Mouse (Mus musculus) liver, embryonic 15.5 days (tissue): ENCODE results near the gene Ssna1. TPM values are rescaled to one million over a fixed set of nuclear protein-coding genes. Genes with fewer than 3 reads are reported as not detected.

ENCODE experiments used
- ATAC-seq: fragments of 200-750 bp; cut with Nextera tagmentation; 2 replicates; pipeline ENCODE4 v1.8.0; 2017; ENCODE audit warnings: moderate number of reproducible peaks, mild to moderate bottlenecking, moderate library complexity; ENCODE audit not compliant: insufficient read depth
- H3K27ac ChIP-seq: fragments of 300-500 bp; sonication (generic); replicated peaks from 2 replicates; pipeline ENCODE4 v1.5.1; 2015; ENCODE audit warnings: mild to moderate bottlenecking, inconsistent platforms
- H3K27me3 ChIP-seq: fragments of 300-500 bp; sonication (generic); 2 replicates; pipeline ENCODE4 v1.6.1; 2015; ENCODE audit warnings: mild to moderate bottlenecking, inconsistent platforms
- H3K36me3 ChIP-seq: fragments of 300-500 bp; sonication (generic); replicated peaks from 2 replicates; pipeline ENCODE4 v1.6.1; 2015; ENCODE audit warnings: moderate library complexity, mild to moderate bottlenecking, inconsistent platforms
- H3K4me1 ChIP-seq: fragments of 300-500 bp; sonication (generic); replicated peaks from 2 replicates; pipeline ENCODE4 v1.6.1; 2015; ENCODE audit warnings: inconsistent platforms
- H3K4me2 ChIP-seq: fragments of 300-500 bp; sonication (generic); 2 replicates; pipeline ENCODE4 v1.6.1; 2015; ENCODE audit warnings: moderate library complexity, mild to moderate bottlenecking, inconsistent platforms
- H3K4me3 ChIP-seq: fragments of 300-500 bp; sonication (generic); replicated peaks from 2 replicates; pipeline ENCODE4 v1.5.1; 2015; ENCODE audit warnings: mild to moderate bottlenecking, inconsistent platforms
- H3K9ac ChIP-seq: fragments of 300-500 bp; sonication (generic); 2 replicates; pipeline ENCODE4 v1.6.1; 2015; ENCODE audit warnings: moderate library complexity, mild to moderate bottlenecking, inconsistent platforms
- H3K9me3 ChIP-seq: fragments of 300-500 bp; sonication (generic); replicated peaks from 2 replicates; pipeline ENCODE4 v1.6.1; 2016; ENCODE audit warnings: inconsistent platforms
- WGBS: fragments of 180-500 bp; shearing (Covaris S2); methylation state at CpG from one replicate; pipeline ENCODE4 v1.1.7; 2015; ENCODE audit warnings: mixed read lengths; ENCODE audit not compliant: insufficient replicate concordance; 5-methylcytosine and 5-hydroxymethylcytosine counted together
- polyA plus RNA-seq: library from polyadenylated mRNA; unstranded; fragments of >200 nt; fragmentation: Nextera tagmentation; extraction: Ambion mirVana; gene quantifications from 2 replicates; pipeline ENCODE4 v1.2.1, GENCODE M21; 2015

Ssna1 gene
- polyA plus RNA-seq, 1 experiment from 2014 or later, result 124 TPM

DNA sequence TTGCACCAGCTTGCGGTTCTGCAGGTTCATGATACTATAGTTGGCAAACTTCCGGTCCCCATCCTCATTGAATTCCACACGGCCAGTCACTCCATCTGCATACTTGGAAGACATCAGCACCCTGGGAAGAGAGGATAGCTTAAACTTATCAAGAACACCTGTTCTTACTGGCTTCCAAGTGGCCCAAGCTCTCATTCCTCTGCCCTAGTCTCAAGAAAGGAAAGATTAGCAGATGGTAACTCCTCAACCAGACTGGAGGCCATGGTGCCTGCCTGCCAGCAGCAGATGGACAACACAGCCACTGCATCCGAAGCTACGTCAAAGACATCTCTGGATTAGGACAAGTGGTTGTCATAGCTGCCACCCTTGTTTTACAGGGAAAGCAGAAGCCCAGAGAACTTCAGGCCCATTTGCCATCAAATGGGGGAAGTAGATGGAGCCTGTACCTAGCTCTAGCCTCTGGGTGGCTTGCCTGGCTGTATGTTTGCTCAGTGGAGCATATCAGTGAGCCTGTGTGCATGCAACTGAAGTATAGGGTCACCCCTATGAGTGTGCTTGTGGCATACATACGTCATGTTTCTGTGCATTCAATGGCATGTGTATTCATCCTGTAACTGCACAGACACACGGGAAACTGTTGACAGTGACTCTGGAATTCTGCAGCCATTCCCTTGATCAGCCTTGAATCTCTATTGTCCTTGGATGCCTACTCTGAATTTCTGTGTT lies 31.9 kb upstream of the Ssna1 start:
- no peak overlapping the region for H3K4me3 ChIP-seq
- no peaks in the 10 kb centered on the region for H3K36me3 ChIP-seq
- H3K27me3 ChIP-seq, result peaks cover 73% of the 10 kb centered on the region
- no peaks in the 10 kb centered on the region for H3K9me3 ChIP-seq
- peak overlapping the region; percentile 67; the same call in 1 of the 2 replicates for H3K4me2 ChIP-seq
- H3K4me1 ChIP-seq, result peaks cover 12% of the 10 kb centered on the region
- no peak overlapping the region for H3K27ac ChIP-seq
- WGBS, result 56% methylated on average over 7 of the region's 7 CpGs
- H3K9ac ChIP-seq, result no peak overlapping the region
- ATAC-seq, result no peak

DNA sequence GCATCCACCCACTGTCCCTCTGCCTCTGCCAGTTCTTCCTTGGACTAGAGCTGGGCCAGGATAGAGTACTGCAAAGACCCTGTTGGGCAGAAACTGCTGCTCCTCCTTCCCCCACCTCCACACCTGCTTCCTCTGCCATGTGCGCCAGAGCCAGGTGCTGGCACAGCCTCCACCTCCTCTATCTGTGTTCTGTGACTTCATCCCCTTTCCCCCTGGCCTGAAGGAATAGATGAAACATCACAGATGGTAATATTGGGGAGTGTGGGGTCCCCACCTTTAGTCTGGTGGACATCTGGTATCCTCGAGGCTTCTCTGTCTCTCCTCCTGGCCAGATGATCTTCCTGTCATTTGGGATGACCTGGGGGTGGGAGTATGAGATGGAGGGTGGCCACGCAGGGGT lies 31.2 kb upstream of the Ssna1 start:
- ATAC-seq, result no peak
- Histone ChIP-seq H3K4me1 (peaks cover 12% of the 10 kb centered on the region), H3K9ac (no peak overlapping the region), H3K27ac (no peak overlapping the region), H3K9me3 (no peaks in the 10 kb centered on the region), H3K36me3 (no peaks in the 10 kb centered on the region), H3K4me2 (no peak overlapping the region), H3K4me3 (no peak overlapping the region), H3K27me3 (peaks cover 68% of the 10 kb centered on the region)
- 47% methylated on average over 3 of the region's 3 CpGs for WGBS

DNA sequence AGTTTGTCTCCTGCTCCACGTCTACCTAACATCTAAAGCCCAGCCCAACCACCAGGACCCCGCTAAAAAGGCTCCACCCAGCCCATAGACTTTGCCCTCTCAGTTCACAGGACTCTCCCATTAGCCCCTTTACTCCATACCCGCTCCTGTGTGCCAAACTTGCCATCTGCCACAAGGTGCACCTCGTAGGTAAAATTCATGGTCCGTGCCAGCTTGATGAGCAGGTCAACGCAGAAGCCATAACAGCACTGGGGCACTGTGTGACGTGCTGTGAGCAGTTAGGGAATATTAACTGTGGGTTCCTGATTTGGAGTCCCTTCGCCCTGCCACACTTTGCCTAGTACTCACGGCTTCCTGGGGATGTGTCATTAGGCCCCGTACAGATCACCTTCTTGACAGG lies 25.8 kb upstream of the Ssna1 start:
- no peaks in the 10 kb centered on the region for H3K9me3 ChIP-seq
- H3K4me1 ChIP-seq, result no peaks in the 10 kb centered on the region
- H3K9ac ChIP-seq, result no peak overlapping the region
- H3K4me3 ChIP-seq, result no peak overlapping the region
- ATAC-seq, result no peak
- H3K27ac ChIP-seq, result no peak overlapping the region
- WGBS, result 60% methylated on average over 10 of the region's 10 CpGs
- no peaks in the 10 kb centered on the region for H3K36me3 ChIP-seq
- no peak overlapping the region for H3K4me2 ChIP-seq
- H3K27me3 ChIP-seq, result peaks cover 67% of the 10 kb centered on the region

DNA sequence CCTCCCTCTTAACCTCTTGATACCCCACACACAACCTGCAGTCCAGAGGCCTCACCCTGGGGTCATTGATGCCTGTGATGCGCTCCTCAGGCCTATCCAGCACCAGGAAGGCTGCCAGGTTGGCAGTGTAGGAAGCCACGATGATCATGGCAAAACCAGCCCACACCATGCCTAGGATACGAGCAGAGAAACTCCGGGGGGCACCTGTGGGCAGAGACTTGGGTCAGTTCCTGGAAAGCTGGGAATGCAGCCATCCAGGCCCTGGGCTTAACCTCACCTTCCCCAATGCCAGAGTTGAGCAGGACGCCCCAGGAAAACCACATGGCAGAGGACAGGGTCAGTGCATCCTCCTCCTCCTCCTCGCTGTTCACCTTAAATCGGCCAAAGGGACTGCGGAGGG lies 24.9 kb upstream of the Ssna1 start:
- no peak for ATAC-seq
- peaks cover 71% of the 10 kb centered on the region for H3K27me3 ChIP-seq
- peaks cover 7% of the 10 kb centered on the region for H3K4me1 ChIP-seq
- H3K27ac ChIP-seq, result no peak overlapping the region
- no peak overlapping the region for H3K4me3 ChIP-seq
- H3K9ac ChIP-seq, result no peak overlapping the region
- H3K4me2 ChIP-seq, result no peak overlapping the region
- H3K9me3 ChIP-seq, result no peaks in the 10 kb centered on the region
- H3K36me3 ChIP-seq, result no peaks in the 10 kb centered on the region
- 64% methylated on average over 8 of the region's 8 CpGs for WGBS

DNA sequence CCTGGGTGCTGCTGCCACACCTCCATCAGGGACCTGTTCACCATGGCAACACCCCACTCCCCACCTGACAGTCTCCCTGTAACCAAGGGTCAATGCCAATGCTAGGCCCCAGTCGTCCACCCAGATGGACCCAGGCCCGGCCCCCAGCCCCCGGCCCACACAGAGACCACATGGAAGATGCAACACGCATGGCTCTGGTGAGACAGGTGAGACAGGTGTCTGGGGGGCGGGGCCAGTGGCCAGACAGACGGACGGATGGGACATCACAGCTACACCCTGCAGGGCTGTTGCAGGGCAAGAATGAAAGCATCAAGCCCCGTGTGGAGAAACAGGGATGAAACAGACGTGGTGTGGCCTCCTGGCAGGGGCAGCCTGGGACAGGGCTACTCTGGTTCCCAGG lies 21.5 kb upstream of the Ssna1 start:
- Histone ChIP-seq H3K4me2 (no peak overlapping the region), H3K9ac (no peak overlapping the region), H3K4me1 (peaks cover 9% of the 10 kb centered on the region), H3K27ac (no peak overlapping the region), H3K27me3 (peaks cover 98% of the 10 kb centered on the region), H3K4me3 (no peak overlapping the region), H3K36me3 (no peaks in the 10 kb centered on the region), H3K9me3 (no peaks in the 10 kb centered on the region)
- no peak for ATAC-seq
- WGBS, result 60% methylated on average over 9 of the region's 9 CpGs

DNA sequence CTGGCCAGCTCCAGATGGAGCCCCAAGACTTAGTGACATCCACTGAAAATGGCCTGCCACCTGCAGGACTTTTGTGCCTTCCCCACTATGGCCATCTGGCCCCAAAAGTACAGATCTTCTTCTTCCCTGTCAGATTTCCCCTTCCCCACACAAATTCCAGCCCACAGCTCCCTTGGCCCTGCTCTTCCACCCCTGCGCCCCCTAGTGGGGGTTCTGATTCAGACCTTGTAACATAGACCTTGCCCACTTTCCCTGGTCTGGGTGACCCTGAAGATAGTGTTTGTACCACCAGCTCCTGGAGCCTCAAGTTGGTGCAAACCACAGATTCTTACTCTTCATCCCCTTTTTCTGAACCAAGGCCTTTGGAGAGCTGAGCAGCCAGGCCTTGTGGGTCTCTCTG lies 20.6 kb upstream of the Ssna1 start:
- 0% methylated on average over 1 of the region's 1 CpGs for WGBS
- H3K4me2 ChIP-seq, result 0 out of 2 replicates have a peak overlapping the region, but pooled peaks have one; percentile 58
- peaks cover 9% of the 10 kb centered on the region for H3K4me1 ChIP-seq
- no peaks in the 10 kb centered on the region for H3K36me3 ChIP-seq
- no peak overlapping the region for H3K9ac ChIP-seq
- H3K27me3 ChIP-seq, result peaks cover 99% of the 10 kb centered on the region
- no peaks in the 10 kb centered on the region for H3K9me3 ChIP-seq
- 0 out of 2 replicates have a peak overlapping the region, but pooled peaks have one; percentile 37 for H3K4me3 ChIP-seq
- no peak for ATAC-seq
- no peak overlapping the region for H3K27ac ChIP-seq

DNA sequence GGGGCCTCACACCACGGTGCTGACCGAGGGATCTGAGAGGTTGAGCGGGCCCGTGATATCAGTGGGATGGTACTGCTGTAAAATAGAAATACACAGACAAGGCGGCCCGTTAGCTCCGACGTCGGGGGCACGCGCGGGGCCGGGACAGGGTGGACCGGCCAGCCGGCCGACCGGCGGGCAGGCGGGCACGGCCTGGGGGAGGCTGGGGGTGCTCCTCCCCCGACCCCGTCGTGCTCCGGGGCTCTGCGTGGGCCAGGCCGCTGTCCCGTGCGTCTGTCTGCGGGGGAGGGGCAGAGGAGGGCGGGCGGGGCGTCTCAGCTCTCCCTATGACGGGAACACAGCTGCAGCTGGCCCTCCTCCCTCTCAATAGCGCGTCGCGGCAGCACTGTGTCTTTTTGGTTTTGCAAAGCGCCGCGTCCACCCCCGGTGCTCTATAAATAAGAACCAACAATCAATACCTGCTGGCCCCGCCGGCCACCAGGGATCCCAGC lies 19.9 kb upstream of the Ssna1 start:
- Histone ChIP-seq H3K9ac (no peak overlapping the region), H3K4me3 (peak overlapping the region; percentile 37), H3K27ac (no peak overlapping the region), H3K9me3 (no peaks in the 10 kb centered on the region), H3K36me3 (no peaks in the 10 kb centered on the region), H3K27me3 (peaks cover 93% of the 10 kb centered on the region), H3K4me2 (peak overlapping the region; percentile 58), H3K4me1 (peaks cover 14% of the 10 kb centered on the region)
- 8% methylated on average over 38 of the region's 43 CpGs for WGBS
- ATAC-seq, result no peak

DNA sequence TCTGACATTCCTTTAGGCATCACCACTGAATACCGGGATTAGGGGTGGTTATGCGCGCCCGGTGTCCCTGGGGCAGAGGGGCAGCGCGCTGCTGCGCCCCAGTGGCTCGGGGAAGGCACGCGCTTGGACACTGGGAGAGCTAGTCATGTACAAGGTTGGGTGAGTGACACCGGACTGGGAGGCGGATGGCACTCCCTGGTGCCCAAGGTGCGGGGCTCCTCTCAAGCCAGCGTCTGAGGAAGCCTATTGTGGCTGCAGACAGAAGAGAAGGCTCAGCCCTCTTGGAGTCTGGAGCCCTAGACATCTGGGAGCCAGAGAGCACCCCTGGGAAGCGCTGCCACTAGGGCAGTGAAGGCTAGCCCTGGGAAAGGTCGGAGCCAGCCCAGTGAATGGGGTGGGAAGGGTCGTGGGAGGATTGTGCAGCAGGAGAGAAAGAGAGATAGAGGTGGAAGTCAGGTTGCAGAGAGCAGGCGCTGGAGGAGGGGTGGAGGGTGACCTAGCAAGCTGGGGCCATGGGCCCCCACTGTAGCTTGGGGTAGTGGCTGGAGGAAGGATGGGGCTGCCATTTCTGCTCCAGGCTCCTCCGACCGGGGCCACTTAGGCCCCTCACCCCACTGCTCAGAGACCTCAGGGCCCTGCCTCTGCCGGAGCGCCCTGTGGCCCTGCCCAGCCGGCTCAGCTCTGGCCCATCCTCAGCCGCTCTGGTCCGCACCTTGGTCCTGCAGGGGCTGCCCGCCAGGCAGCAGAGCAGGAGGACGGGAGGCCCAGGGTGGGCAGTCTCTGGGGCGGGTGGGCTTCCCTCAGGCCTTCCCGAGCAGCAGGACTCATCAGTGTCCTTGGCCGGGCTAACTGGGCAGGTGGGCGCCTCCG lies 19.2 kb upstream of the Ssna1 start:
- H3K27ac ChIP-seq, result no peak overlapping the region
- H3K36me3 ChIP-seq, result no peaks in the 10 kb centered on the region
- no peaks in the 10 kb centered on the region for H3K9me3 ChIP-seq
- H3K4me3 ChIP-seq, result 0 out of 2 replicates have a peak overlapping the region, but pooled peaks have one; percentile 37
- WGBS, result 11% methylated on average over 32 of the region's 32 CpGs
- H3K27me3 ChIP-seq, result peaks cover 86% of the 10 kb centered on the region
- no peak overlapping the region for H3K9ac ChIP-seq
- peak overlapping the region; percentile 58; the same call in 1 of the 2 replicates for H3K4me2 ChIP-seq
- H3K4me1 ChIP-seq, result peaks cover 21% of the 10 kb centered on the region
- no peak for ATAC-seq

DNA sequence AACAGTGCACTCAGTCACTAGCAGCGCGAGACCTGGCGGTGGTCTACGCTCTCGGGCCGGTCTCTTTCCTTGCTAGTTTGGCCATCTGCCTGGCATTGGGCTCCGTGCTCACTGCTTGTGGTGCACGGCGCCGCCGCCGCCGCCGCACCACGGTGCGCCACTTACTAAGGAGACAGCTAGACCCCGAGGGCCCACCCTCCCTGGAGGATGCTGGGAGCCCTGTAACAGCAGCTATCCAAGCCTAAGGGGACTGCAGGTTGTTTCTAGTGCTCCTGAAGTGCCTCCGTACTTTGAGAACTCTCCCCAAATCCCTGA lies 18.5 kb upstream of the Ssna1 start:
- H3K4me3 ChIP-seq, result no peak overlapping the region
- ATAC-seq, result no peak
- H3K27me3 ChIP-seq, result peaks cover 80% of the 10 kb centered on the region
- no peaks in the 10 kb centered on the region for H3K9me3 ChIP-seq
- H3K4me1 ChIP-seq, result peaks cover 25% of the 10 kb centered on the region
- 2% methylated on average over 18 of the region's 18 CpGs for WGBS
- peaks cover 2% of the 10 kb centered on the region; the same call in 1 of the 2 replicates for H3K36me3 ChIP-seq
- H3K9ac ChIP-seq, result no peak overlapping the region
- no peak overlapping the region for H3K4me2 ChIP-seq
- H3K27ac ChIP-seq, result no peak overlapping the region

DNA sequence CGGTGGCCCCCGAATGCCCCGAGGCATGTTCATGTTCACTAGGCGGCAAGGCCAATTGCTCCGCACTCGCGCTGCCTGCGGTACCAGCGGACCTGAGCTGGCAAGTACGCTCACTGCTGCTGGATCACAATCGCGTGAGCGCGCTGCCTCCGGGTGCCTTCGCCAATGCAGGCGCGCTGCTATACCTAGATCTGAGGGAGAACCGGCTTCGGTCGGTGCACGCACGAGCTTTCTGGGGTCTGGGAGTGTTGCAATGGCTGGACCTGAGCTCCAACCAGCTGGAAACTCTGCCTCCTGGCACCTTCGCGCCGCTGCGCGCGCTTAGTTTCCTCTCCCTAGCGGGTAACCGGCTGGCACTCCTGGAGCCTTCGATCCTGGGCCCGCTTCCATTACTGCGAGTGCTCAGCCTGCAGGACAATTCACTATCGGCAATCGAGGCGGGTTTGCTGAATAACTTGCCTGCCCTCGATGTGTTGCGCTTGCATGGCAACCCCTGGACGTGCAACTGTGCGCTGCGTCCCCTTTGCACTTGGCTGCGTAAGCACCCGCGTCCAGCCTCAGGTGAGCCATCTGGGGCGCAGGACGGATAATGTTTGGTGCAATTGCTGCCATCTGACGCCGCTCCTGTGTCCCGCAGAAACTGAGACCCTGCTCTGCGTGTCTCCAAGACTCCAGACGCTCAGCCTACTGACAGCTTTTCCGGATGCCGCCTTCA lies 18.0 kb upstream of the Ssna1 start:
- peaks cover 25% of the 10 kb centered on the region for H3K4me1 ChIP-seq
- peaks cover 75% of the 10 kb centered on the region for H3K27me3 ChIP-seq
- no peak overlapping the region for H3K4me3 ChIP-seq
- no peak for ATAC-seq
- H3K4me2 ChIP-seq, result no peak overlapping the region
- peaks cover 7% of the 10 kb centered on the region for H3K36me3 ChIP-seq
- H3K9me3 ChIP-seq, result no peaks in the 10 kb centered on the region
- no peak overlapping the region for H3K9ac ChIP-seq
- WGBS, result 3% methylated on average over 54 of the region's 54 CpGs
- no peak overlapping the region for H3K27ac ChIP-seq

DNA sequence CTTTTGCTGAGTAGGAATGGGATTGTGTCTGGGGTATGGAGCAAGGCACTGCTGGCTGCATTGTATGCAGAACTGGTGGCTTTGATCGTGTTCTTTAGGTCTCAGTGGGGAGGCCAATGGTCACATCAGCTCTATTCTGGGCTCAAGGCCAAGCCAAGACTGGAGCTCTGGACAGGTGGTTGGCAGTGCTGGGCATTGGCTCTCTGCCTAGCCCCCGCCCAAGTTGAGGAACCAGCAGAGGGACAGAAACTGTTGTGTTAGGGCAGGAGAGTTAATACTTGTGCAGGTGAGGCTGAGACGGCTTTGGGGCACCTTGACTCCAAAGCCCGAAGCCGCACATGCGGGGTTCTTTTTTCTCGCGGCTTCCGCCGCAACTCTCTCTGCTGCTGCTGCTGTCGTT lies 17.4 kb upstream of the Ssna1 start, which contains the start of gene Lrrc26:
Gene Lrrc26 (plus strand): TSS at position 265 of the 400 bp plus-strand sequence.
- no peak within 1 kb of the TSS for H3K4me3 ChIP-seq
- H3K9ac ChIP-seq, result no peak within 1 kb of the TSS
- peaks cover 25% of the 10 kb centered on the region for H3K4me1 ChIP-seq
- H3K9me3 ChIP-seq, result no peaks in the 10 kb centered on the region
- H3K4me2 ChIP-seq, result no peak within 1 kb of the TSS
- no peak within 1 kb of the TSS for H3K27ac ChIP-seq
- WGBS, result 13% methylated on average over 11 of the region's 11 CpGs
- peaks cover 13% of the 10 kb centered on the region for H3K36me3 ChIP-seq
- H3K27me3 ChIP-seq, result peaks cover 69% of the 10 kb centered on the region
- no peak for ATAC-seq
